Mouse (Mus musculus) liver, adult 2 months (tissue): ENCODE data around the gene Mmp9. TPM values are rescaled to one million over a fixed set of nuclear protein-coding genes. Genes with fewer than 3 reads are reported as not detected.

Experiments
- DNase-seq: peaks from one replicate; pipeline ENCODE4 v3.0.0-alpha.2; 2011; ENCODE audit warnings: low read depth, low spot score; ENCODE audit errors: extremely low read depth
- H3K27ac ChIP-seq: fragments of 200-500 bp; replicated peaks from 2 replicates; pipeline ENCODE4 v1.5.1; 2012; ENCODE audit warnings: low read depth, mild to moderate bottlenecking, control low read depth, inconsistent platforms, low read length; ENCODE audit not compliant: insufficient read depth
- H3K27me3 ChIP-seq: fragments of 200-500 bp; 2 replicates; pipeline ENCODE4 v1.6.1; 2012; ENCODE audit warnings: mild to moderate bottlenecking, moderate library complexity, low read length, inconsistent platforms; ENCODE audit not compliant: control insufficient read depth, insufficient read depth
- H3K36me3 ChIP-seq: fragments of 200-500 bp; 2 replicates; pipeline ENCODE4 v1.6.1; 2012; ENCODE audit warnings: low read length, inconsistent platforms; ENCODE audit not compliant: control insufficient read depth, insufficient read depth
- H3K4me1 ChIP-seq: fragments of 200-500 bp; 2 replicates; pipeline ENCODE4 v1.6.1; 2011; ENCODE audit warnings: low read length; ENCODE audit not compliant: control insufficient read depth, insufficient read depth
- H3K4me3 ChIP-seq: fragments of 200-500 bp; 2 replicates; pipeline ENCODE4 v1.5.1; 2011; ENCODE audit warnings: low read depth, mild to moderate bottlenecking, control low read depth, low read length, moderate library complexity; ENCODE audit not compliant: insufficient read depth
- H3K79me2 ChIP-seq: fragments of 200-500 bp; 2 replicates; pipeline ENCODE4 v1.6.1; 2012; ENCODE audit warnings: inconsistent platforms, mild to moderate bottlenecking, low read length, moderate library complexity; ENCODE audit not compliant: control insufficient read depth, insufficient read depth
- H3K9ac ChIP-seq: fragments of 200-500 bp; 2 replicates; pipeline ENCODE4 v1.6.1; 2012; ENCODE audit warnings: low read depth, mild to moderate bottlenecking, control low read depth, inconsistent platforms, low read length
- CTCF ChIP-seq: fragments of 200-500 bp; IDR thresholded peaks from 2 replicates; pipeline ENCODE4 v1.5.1; 2011; ENCODE audit warnings: low read depth, low read length, control low read depth
- POLR2A ChIP-seq: fragments of 200-500 bp; IDR thresholded peaks from 2 replicates; pipeline ENCODE4 v1.6.1; 2011; ENCODE audit warnings: low read length, control low read depth; ENCODE audit not compliant: insufficient read depth; ENCODE audit errors: extremely low read depth
- WGBS: fragments of 180-500 bp; shearing (Covaris S2); methylation state at CpG from one replicate; pipeline ENCODE4 v1.1.7; 2018; 5-methylcytosine and 5-hydroxymethylcytosine counted together
- polyA plus RNA-seq: library from polyadenylated mRNA; depleted of rRNA; stranded (reverse); fragments of >200 nt; gene quantifications from 2 replicates; pipeline ENCODE4 v1.2.3, GENCODE M21; 2012
- total RNA-seq: library from RNA; depleted of rRNA; stranded (reverse); fragments of >200 nt; gene quantifications from 2 replicates; pipeline ENCODE4 v1.2.3, GENCODE M21; 2014

Mmp9 gene
- total and polyA plus RNA-seq, 2 experiments, result 0.55 to 0.65 TPM

GRCm38 (mm10) chr2:164894644-164895043 is 45.9 kb upstream of the Mmp9 start:
- TF ChIP-seq CTCF (no peak), POLR2A (no peak)
- DNase-seq, result no peak
- Histone ChIP-seq H3K79me2 (no peaks in the 10 kb centered on the region), H3K36me3 (peaks cover 34% of the 10 kb centered on the region), H3K27me3 (no peaks in the 10 kb centered on the region), H3K9ac (no peak overlapping the region), H3K27ac (no peak overlapping the region), H3K4me3 (no peak overlapping the region), H3K4me1 (peaks cover 2% of the 10 kb centered on the region; the same call in 1 of the 2 replicates)
- 74% methylated on average over 1 of the region's 1 CpGs for WGBS

- Histone ChIP-seq H3K79me2 (no peaks in the 10 kb centered on the region), H3K27ac (no peak overlapping the region), H3K4me3 (no peak overlapping the region), H3K9ac (no peak overlapping the region), H3K4me1 (peaks cover 2% of the 10 kb centered on the region; the same call in 1 of the 2 replicates), H3K36me3 (peaks cover 37% of the 10 kb centered on the region), H3K27me3 (no peaks in the 10 kb centered on the region)
- TF ChIP-seq CTCF (no peak), POLR2A (no peak)
- DNase-seq, result no peak
- 97% methylated on average over 6 of the region's 6 CpGs for WGBS
Observed at GRCm38 (mm10) chr2:164895885-164896284, 44.7 kb upstream of the Mmp9 start.

GRCm38 (mm10) chr2:164898008-164898407 is 42.6 kb upstream of the Mmp9 start:
- no peak for DNase-seq
- Histone ChIP-seq H3K4me3 (no peak overlapping the region), H3K27me3 (no peaks in the 10 kb centered on the region), H3K36me3 (peaks cover 36% of the 10 kb centered on the region), H3K9ac (no peak overlapping the region), H3K79me2 (no peaks in the 10 kb centered on the region), H3K27ac (no peak overlapping the region), H3K4me1 (no peaks in the 10 kb centered on the region)
- TF ChIP-seq CTCF (no peak), POLR2A (no peak)
- 93% methylated on average over 7 of the region's 7 CpGs for WGBS

GRCm38 (mm10) chr2:164899034-164899433 is 41.5 kb upstream of the Mmp9 start:
- no peaks in the 10 kb centered on the region for H3K4me1 ChIP-seq
- H3K9ac ChIP-seq, result no peak overlapping the region
- 93% methylated on average over 15 of the region's 15 CpGs for WGBS
- no peak overlapping the region for H3K27ac ChIP-seq
- H3K4me3 ChIP-seq, result no peak overlapping the region
- H3K36me3 ChIP-seq, result peaks cover 30% of the 10 kb centered on the region
- no peaks in the 10 kb centered on the region for H3K27me3 ChIP-seq
- TF ChIP-seq CTCF, result no peak
- no peak for TF ChIP-seq POLR2A
- H3K79me2 ChIP-seq, result no peaks in the 10 kb centered on the region
- DNase-seq, result no peak

- WGBS, result 95% methylated on average over 16 of the region's 16 CpGs
Observed at GRCm38 (mm10) chr2:164899723-164900459, 40.7 kb upstream of the Mmp9 start.

GRCm38 (mm10) chr2:164901380-164901779 is 39.2 kb upstream of the Mmp9 start:
- H3K9ac ChIP-seq, result no peak overlapping the region
- no peak overlapping the region for H3K4me3 ChIP-seq
- no peak overlapping the region for H3K27ac ChIP-seq
- peaks cover 40% of the 10 kb centered on the region for H3K36me3 ChIP-seq
- TF ChIP-seq CTCF (no peak), POLR2A (no peak)
- H3K27me3 ChIP-seq, result no peaks in the 10 kb centered on the region
- no peaks in the 10 kb centered on the region for H3K79me2 ChIP-seq
- no peaks in the 10 kb centered on the region for H3K4me1 ChIP-seq
- DNase-seq, result no peak
- 94% methylated on average over 13 of the region's 13 CpGs for WGBS

More at GRCm38 (mm10) chr2:164899723-164900459, 40.7 kb upstream of the Mmp9 start:
- no peak for TF ChIP-seq POLR2A
- no peak for TF ChIP-seq CTCF
- Histone ChIP-seq H3K4me1 (no peaks in the 10 kb centered on the region), H3K27ac (no peak overlapping the region), H3K79me2 (no peaks in the 10 kb centered on the region), H3K36me3 (peaks cover 33% of the 10 kb centered on the region), H3K9ac (no peak overlapping the region), H3K4me3 (no peak overlapping the region), H3K27me3 (no peaks in the 10 kb centered on the region)
- DNase-seq, result no peak
